Mouse (Mus musculus) bone marrow macrophage, adult 2 months (primary cell): ENCODE measurements at regions not wholly inside any gene's neighbourhood (a gene's known extent, or its start where the extent isn't known, plus 50 kb on each side); places are given as distances from the start of the nearest gene placed in this dataset.

Experiments used
- H3K27ac ChIP-seq: 2 replicates; pipeline ENCODE4 v1.5.1; 2012; ENCODE audit warnings: low read depth, low read length; ENCODE audit not compliant: insufficient read depth
- H3K4me1 ChIP-seq: 2 replicates; pipeline ENCODE4 v1.6.1; 2012; ENCODE audit warnings: low read length; ENCODE audit not compliant: control insufficient read depth, insufficient read depth
- H3K4me3 ChIP-seq: 2 replicates; pipeline ENCODE4 v1.5.1; 2012; ENCODE audit warnings: mild to moderate bottlenecking, low read length, moderate library complexity; ENCODE audit not compliant: insufficient read depth
- CTCF ChIP-seq: IDR thresholded peaks from 2 replicates; pipeline ENCODE4 v1.5.1; 2012; ENCODE audit warnings: low read depth, mild to moderate bottlenecking, low read length, moderate library complexity
- POLR2A ChIP-seq: IDR thresholded peaks from 2 replicates; pipeline ENCODE4 v1.6.1; 2012; ENCODE audit warnings: mild to moderate bottlenecking, low read depth, low read length, borderline replicate concordance

- Histone ChIP-seq H3K27ac (no peak overlapping the region), H3K4me3 (no peak overlapping the region), H3K4me1 (peaks cover 2% of the 10 kb centered on the region)
- TF ChIP-seq CTCF = no peak
- no peak for TF ChIP-seq POLR2A
Observed at GRCm38 (mm10) chr5:106789136-106789535, 92.0 kb upstream of the Zfp644 start.

GRCm38 (mm10) chr5:106785065-106785464 is 88.0 kb upstream of the Zfp644 start:
- Histone ChIP-seq H3K4me1 (peaks cover 5% of the 10 kb centered on the region), H3K4me3 (no peak overlapping the region), H3K27ac (no peak overlapping the region)
- TF ChIP-seq POLR2A (no peak), CTCF (no peak)

DNA sequence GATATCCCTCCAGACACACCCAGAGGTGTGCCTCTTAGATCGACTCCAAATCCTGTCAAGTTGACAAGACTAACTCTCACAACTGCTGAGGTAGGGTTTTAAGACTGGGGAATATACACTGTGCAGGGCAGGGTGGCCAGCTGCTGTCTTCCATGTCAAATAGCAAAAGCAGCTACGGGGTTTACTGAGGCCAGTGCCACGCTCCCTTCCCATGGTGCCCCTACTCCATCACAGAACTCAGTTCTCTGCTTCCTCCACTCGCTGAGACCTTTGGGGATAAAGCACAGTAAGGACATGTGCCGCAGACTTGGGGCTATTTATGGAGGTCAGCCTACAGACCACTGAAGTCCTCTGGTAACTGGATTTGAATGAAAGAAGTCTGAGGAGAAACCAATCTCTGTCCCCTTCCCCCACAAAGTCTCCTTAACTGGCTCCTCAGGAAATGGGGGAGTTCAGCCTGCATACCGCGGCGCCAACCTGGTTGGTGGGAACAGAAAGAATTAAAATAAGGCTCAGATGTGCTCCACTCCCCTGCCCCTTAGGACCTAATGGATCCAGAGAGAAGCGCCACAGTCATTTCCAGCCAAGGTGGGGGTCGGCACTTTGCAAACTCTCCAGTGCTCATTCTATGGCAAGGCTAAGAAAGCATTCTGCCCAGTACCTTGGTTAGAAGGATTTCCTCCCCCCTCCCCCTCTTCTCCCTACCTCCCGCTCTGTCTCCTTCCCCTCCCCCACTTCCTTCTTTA is 87.0 kb upstream of the Zfp644 start:
- Histone ChIP-seq H3K4me1 (peaks cover 5% of the 10 kb centered on the region), H3K27ac (no peak overlapping the region), H3K4me3 (peak overlapping the region; percentile 20; the same call in 1 of the 2 replicates)
- TF ChIP-seq CTCF (no peak), POLR2A (no peak)

- H3K27ac ChIP-seq = no peak overlapping the region
- no peak overlapping the region for H3K4me3 ChIP-seq
- TF ChIP-seq POLR2A = no peak
- TF ChIP-seq CTCF = no peak
- H3K4me1 ChIP-seq = peaks cover 5% of the 10 kb centered on the region
Observed at GRCm38 (mm10) chr5:106780749-106781148, 83.7 kb upstream of the Zfp644 start.

GRCm38 (mm10) chr5:106778176-106778781 is 81.2 kb upstream of the Zfp644 start:
- Histone ChIP-seq H3K4me1 (no peaks in the 10 kb centered on the region), H3K4me3 (no peak overlapping the region), H3K27ac (no peak overlapping the region)
- no peak for TF ChIP-seq CTCF
- no peak for TF ChIP-seq POLR2A

- no peak for TF ChIP-seq CTCF
- no peak for TF ChIP-seq POLR2A
- no peak overlapping the region for H3K4me3 ChIP-seq
Observed at GRCm38 (mm10) chr5:106775010-106775693, 78.1 kb upstream of the Zfp644 start.

GRCm38 (mm10) chr5:106773201-106773934 is 76.3 kb upstream of the Zfp644 start:
- H3K4me1 ChIP-seq = no peaks in the 10 kb centered on the region
- H3K27ac ChIP-seq = no peak overlapping the region
- no peak overlapping the region for H3K4me3 ChIP-seq
- TF ChIP-seq CTCF = no peak
- no peak for TF ChIP-seq POLR2A

More at GRCm38 (mm10) chr5:106775010-106775693, 78.1 kb upstream of the Zfp644 start:
- Histone ChIP-seq H3K27ac (no peak overlapping the region), H3K4me1 (no peaks in the 10 kb centered on the region)

GRCm38 (mm10) chr5:106771029-106771428 is 73.9 kb upstream of the Zfp644 start:
- H3K27ac ChIP-seq = no peak overlapping the region
- H3K4me1 ChIP-seq = no peaks in the 10 kb centered on the region
- H3K4me3 ChIP-seq = no peak overlapping the region
- TF ChIP-seq POLR2A (no peak), CTCF (no peak)

- Histone ChIP-seq H3K4me3 (no peak overlapping the region), H3K27ac (no peak overlapping the region)
- TF ChIP-seq CTCF = no peak
- TF ChIP-seq POLR2A = no peak
Observed at GRCm38 (mm10) chr5:106765335-106765734, 68.2 kb upstream of the Zfp644 start.

More at GRCm38 (mm10) chr5:106765335-106765734, 68.2 kb upstream of the Zfp644 start:
- no peaks in the 10 kb centered on the region; the same call in 1 of the 2 replicates for H3K4me1 ChIP-seq
